Mouse (Mus musculus) embryonic fibroblast, embryonic 13.5 days (primary cell): Measurements from ENCODE around the gene Rala. TPM values are rescaled to one million over a fixed set of nuclear protein-coding genes. Genes with fewer than 3 reads are reported as not detected.

ENCODE experiments used
- H3K27ac ChIP-seq: 2 replicates; pipeline ENCODE4 v1.5.1; 2012; ENCODE audit warnings: low read length, control low read depth, inconsistent platforms; ENCODE audit not compliant: insufficient read depth
- H3K4me1 ChIP-seq: 2 replicates; pipeline ENCODE4 v1.6.1; 2011; ENCODE audit warnings: low read length; ENCODE audit not compliant: control insufficient read depth, insufficient read depth
- H3K4me3 ChIP-seq: 2 replicates; pipeline ENCODE4 v1.5.1; 2011; ENCODE audit warnings: mild to moderate bottlenecking, control low read depth, low read length; ENCODE audit not compliant: insufficient read depth
- CTCF ChIP-seq: IDR thresholded peaks from 2 replicates; pipeline ENCODE4 v1.5.1; 2011; ENCODE audit warnings: mild to moderate bottlenecking, control low read depth, low read length, moderate library complexity, borderline replicate concordance; ENCODE audit not compliant: insufficient read depth
- POLR2A ChIP-seq: IDR thresholded peaks from 2 replicates; pipeline ENCODE4 v1.6.1; 2011; ENCODE audit warnings: low read depth, mild to moderate bottlenecking, control low read depth, low read length, moderate library complexity
- polyA plus RNA-seq: library from polyadenylated mRNA; stranded (reverse); fragments of >200 nt; gene quantifications from 2 replicates; pipeline ENCODE4 v1.2.4, GENCODE M21; 2011; ENCODE audit warnings: low read depth; ENCODE audit not compliant: missing spikeins, insufficient read length

Rala gene
- polyA plus RNA-seq, 1 experiment, result 65.3 TPM

- TF ChIP-seq POLR2A (no peak), CTCF (no peak)
- Histone ChIP-seq H3K4me3 (no peak overlapping the region), H3K27ac (no peak overlapping the region), H3K4me1 (peaks cover 10% of the 10 kb centered on the region)
Measured at GRCm38 (mm10) chr13:17897040-17897439, 47.0 kb downstream of the Rala start.

GRCm38 (mm10) chr13:17891545-17891944 is 52.5 kb downstream of the Rala start:
- no peak overlapping the region for H3K4me3 ChIP-seq
- H3K27ac ChIP-seq, result no peak overlapping the region
- no peaks in the 10 kb centered on the region for H3K4me1 ChIP-seq
- TF ChIP-seq CTCF (no peak), POLR2A (no peak)

GRCm38 (mm10) chr13:17884211-17884610 is 59.8 kb downstream of the Rala start:
- no peaks in the 10 kb centered on the region for H3K4me1 ChIP-seq
- no peak for TF ChIP-seq POLR2A
- TF ChIP-seq CTCF, result no peak
- no peak overlapping the region for H3K27ac ChIP-seq
- H3K4me3 ChIP-seq, result no peak overlapping the region

- Histone ChIP-seq H3K4me3 (no peak overlapping the region), H3K27ac (no peak overlapping the region), H3K4me1 (no peaks in the 10 kb centered on the region)
- TF ChIP-seq POLR2A (no peak), CTCF (no peak)
Measured at GRCm38 (mm10) chr13:17879061-17879460, 65.0 kb downstream of the Rala start.

DNA sequence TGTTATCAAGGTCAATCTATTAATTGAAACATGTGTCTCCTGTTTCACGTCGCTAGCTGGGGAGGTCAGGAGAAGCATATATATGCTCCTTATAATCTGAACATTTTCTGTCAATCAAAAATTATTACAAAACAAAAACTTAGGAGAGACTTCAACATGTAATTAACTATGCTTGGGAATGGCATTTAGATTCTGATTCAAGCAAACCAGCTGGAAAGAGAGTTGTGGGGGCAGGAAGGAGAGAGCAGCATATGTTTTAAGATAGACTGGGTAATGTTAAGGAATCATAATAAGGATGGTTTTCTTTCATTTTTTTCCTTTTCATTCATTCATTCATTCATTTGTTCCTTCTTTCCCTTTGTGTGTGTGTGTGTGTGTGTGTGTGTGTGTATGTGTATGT is 77.3 kb downstream of the Rala start:
- Histone ChIP-seq H3K4me3 (no peak overlapping the region), H3K4me1 (no peaks in the 10 kb centered on the region), H3K27ac (no peak overlapping the region)
- no peak for TF ChIP-seq POLR2A
- no peak for TF ChIP-seq CTCF

GRCm38 (mm10) chr13:17860536-17860935 is 83.5 kb downstream of the Rala start:
- no peak overlapping the region for H3K27ac ChIP-seq
- no peaks in the 10 kb centered on the region for H3K4me1 ChIP-seq
- TF ChIP-seq CTCF, result no peak
- no peak for TF ChIP-seq POLR2A
- H3K4me3 ChIP-seq, result no peak overlapping the region

- TF ChIP-seq CTCF (no peak), POLR2A (no peak)
- no peak overlapping the region for H3K27ac ChIP-seq
- no peaks in the 10 kb centered on the region for H3K4me1 ChIP-seq
- no peak overlapping the region for H3K4me3 ChIP-seq
Measured at GRCm38 (mm10) chr13:17859365-17860033, 84.5 kb downstream of the Rala start.

DNA sequence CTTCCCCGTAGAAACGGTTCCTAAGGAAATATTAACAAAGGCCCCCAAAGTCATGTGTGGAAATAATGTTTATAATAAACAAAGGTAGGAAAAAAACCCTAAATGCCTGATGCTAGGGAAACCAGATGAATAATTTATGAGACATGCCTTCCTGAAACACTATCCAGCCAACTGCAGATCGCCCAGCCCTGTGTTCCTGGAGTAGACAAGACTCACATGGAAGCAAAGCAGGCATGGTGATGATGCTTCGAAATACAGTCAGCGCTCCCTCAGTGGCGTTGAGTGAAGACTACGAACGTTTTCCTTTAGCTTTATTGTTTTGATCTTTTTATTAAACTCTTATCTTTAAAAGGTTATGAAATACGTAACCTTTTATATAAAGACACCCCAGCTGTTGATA is 87.0 kb downstream of the Rala start:
- Histone ChIP-seq H3K27ac (no peak overlapping the region), H3K4me3 (no peak overlapping the region), H3K4me1 (no peaks in the 10 kb centered on the region)
- no peak for TF ChIP-seq POLR2A
- TF ChIP-seq CTCF, result no peak

GRCm38 (mm10) chr13:17855492-17856138 is 88.4 kb downstream of the Rala start:
- no peak overlapping the region for H3K4me3 ChIP-seq
- no peak for TF ChIP-seq CTCF
- no peak for TF ChIP-seq POLR2A
- no peaks in the 10 kb centered on the region for H3K4me1 ChIP-seq
- H3K27ac ChIP-seq, result no peak overlapping the region

- no peaks in the 10 kb centered on the region for H3K4me1 ChIP-seq
- TF ChIP-seq POLR2A, result no peak
- no peak for TF ChIP-seq CTCF
- no peak overlapping the region for H3K27ac ChIP-seq
- H3K4me3 ChIP-seq, result no peak overlapping the region
Measured at GRCm38 (mm10) chr13:17854755-17855154, 89.3 kb downstream of the Rala start.
